Mouse (Mus musculus): ENCODE results near the gene Slc16a4. TPM values are rescaled to one million over a fixed set of nuclear protein-coding genes. Genes with fewer than 3 reads are reported as not detected.
A peak's percentile ranks its signal among the peaks of the same experiment; 100 is the strongest.

The Slc16a4 gene
- total RNA-seq (2021): 1 to 10 TPM; 1.2 to 1.4 TPM
- long read RNA-seq, experiment 1, partial matches to known transcripts: 0 of 6 reads
- long read RNA-seq, experiment 1, other reads (novel, unspliced or antisense): 5 of 6 reads
- long read RNA-seq, experiment 2, partial matches to known transcripts: 0 of 3 reads
- long read RNA-seq, experiment 2, other reads (novel, unspliced or antisense): 1 of 3 reads

DNA sequence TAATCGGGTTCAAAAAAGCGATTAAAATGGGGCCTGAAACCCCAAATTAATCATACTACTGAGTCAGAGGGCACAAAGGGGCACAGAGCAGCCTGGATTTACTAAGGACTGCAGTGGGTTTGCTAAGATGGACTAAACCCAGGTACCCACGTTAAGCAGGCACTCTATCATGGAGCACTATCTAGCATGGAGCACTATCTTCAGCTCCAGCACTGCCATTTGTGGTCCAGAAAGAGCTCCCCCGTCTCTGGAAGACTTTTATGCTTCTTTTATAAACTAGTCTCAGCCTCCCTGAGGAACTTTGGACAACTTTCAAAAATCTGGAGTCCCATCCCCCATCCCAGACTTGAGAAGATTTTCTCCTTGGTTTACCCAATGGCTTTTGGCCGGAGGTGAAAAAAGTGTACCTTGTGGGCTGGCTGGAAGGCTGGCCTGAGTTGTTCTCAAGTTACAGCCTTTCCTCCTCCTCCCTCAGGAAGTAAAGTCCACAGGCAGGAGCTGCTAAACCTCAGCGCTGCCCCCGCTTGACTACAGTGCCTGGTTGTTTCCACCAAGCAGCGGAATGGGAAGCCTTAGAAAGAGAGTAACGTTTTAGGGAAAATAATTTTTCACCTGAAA lies at the start of gene Slc16a4:
Slc16a4 (plus strand) TSS at position 467 of the 618 bp plus-strand sequence.
- Histone ChIP-seq H3K4me3 (no peak within 1 kb of the TSS; the same call in 1 of the 2 replicates), H3K27ac (peak within 1 kb of the TSS; percentile 66)
- DNase-seq (ENCODE audit: low spot score in 2 of 2): no peak
- TF ChIP-seq CTCF (conservative IDR thresholded peaks at IDR 0.05): no peak

- no peak overlapping the region for H3K4me3 ChIP-seq
- no peak overlapping the region for H3K27ac ChIP-seq
- TF ChIP-seq CTCF (conservative IDR thresholded peaks at IDR 0.05): no peak
- no peak for DNase-seq (ENCODE audit: low spot score in 2 of 2)
These were observed 49.5 kb upstream of the Slc16a4 start for GRCm38 (mm10) chr3:107241389-107242094.

- DNase-seq (ENCODE audit: low spot score in 2 of 2): no peak
- H3K4me3 ChIP-seq: no peak overlapping the region
- no peak overlapping the region for H3K27ac ChIP-seq
- TF ChIP-seq CTCF (conservative IDR thresholded peaks at IDR 0.05): no peak
These were observed 44.2 kb upstream of the Slc16a4 start for GRCm38 (mm10) chr3:107246876-107247275.

DNA sequence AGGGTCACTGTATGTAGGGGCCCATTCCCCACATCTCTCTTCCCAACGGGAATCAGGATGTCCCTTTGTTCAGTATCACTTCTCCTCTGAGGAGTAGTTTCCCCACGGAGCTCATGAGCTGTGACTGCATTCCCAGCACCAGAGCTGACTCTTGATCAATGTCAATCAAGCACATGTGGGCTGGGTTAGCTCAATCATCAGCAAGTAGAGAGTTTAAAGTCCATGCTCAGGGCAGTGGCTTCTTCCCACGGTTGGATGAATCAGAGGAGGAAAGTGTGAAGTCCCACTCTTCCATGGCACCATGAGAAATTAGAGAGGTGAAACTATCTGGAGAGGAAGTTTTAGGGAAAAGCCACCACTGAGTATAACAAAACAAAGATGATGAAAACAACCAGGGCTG lies 42.0 kb upstream of the Slc16a4 start:
- H3K27ac ChIP-seq: no peak overlapping the region
- no peak for TF ChIP-seq CTCF (conservative IDR thresholded peaks at IDR 0.05)
- H3K4me3 ChIP-seq: no peak overlapping the region
- no peak for DNase-seq (ENCODE audit: low spot score in 2 of 2)

- Histone ChIP-seq H3K4me3 (no peak overlapping the region), H3K27ac (no peak overlapping the region)
- TF ChIP-seq CTCF (conservative IDR thresholded peaks at IDR 0.05): no peak
- no peak for DNase-seq (ENCODE audit: low spot score in 2 of 2)
These were observed 40.7 kb upstream of the Slc16a4 start for GRCm38 (mm10) chr3:107250320-107250719.

GRCm38 (mm10) chr3:107252035-107252434 lies 39.0 kb upstream of the Slc16a4 start:
- Histone ChIP-seq H3K4me3 (no peak overlapping the region), H3K27ac (no peak overlapping the region)
- TF ChIP-seq CTCF (conservative IDR thresholded peaks at IDR 0.05): no peak
- DNase-seq (ENCODE audit: low spot score in 2 of 2): no peak

- no peak for DNase-seq (ENCODE audit: low spot score in 2 of 2)
- Histone ChIP-seq H3K4me3 (no peak overlapping the region), H3K27ac (no peak overlapping the region)
- no peak for TF ChIP-seq CTCF (conservative IDR thresholded peaks at IDR 0.05)
These were observed 37.1 kb upstream of the Slc16a4 start for GRCm38 (mm10) chr3:107253925-107254324.

DNA sequence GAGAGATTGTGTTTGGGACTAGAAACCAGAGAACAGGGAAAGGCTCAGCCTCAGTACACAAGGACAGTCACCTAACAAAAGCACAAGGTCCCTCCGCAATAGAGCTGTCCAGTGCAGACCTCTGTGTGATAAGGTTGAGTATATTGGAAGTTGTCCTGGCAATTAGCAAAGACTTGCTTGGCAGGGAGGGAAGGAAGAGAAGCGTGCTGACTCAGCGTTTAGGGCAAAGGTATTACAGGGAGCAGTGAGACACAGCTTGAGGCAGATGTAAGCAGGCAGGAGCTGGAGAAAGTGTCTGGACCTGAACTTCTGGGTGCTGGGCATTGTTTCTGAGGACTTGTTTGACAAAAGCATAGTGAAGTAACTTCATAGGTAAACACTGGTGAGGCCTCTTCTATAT lies 35.0 kb upstream of the Slc16a4 start:
- H3K27ac ChIP-seq: no peak overlapping the region
- no peak for DNase-seq (ENCODE audit: low spot score in 2 of 2)
- H3K4me3 ChIP-seq: no peak overlapping the region
- no peak for TF ChIP-seq CTCF (conservative IDR thresholded peaks at IDR 0.05)

GRCm38 (mm10) chr3:107256724-107257123 lies 34.3 kb upstream of the Slc16a4 start:
- H3K27ac ChIP-seq: peak overlapping the region; percentile 76; the same call in 1 of the 2 replicates
- H3K4me3 ChIP-seq: no peak overlapping the region
- TF ChIP-seq CTCF (conservative IDR thresholded peaks at IDR 0.05): no peak
- DNase-seq (ENCODE audit: low spot score in 2 of 2): no peak

- DNase-seq (ENCODE audit: low spot score in 2 of 2): peak in 1 of 2 experiments; percentile 45
- peak overlapping the region; percentile 76 for H3K27ac ChIP-seq
These were observed 33.1 kb upstream of the Slc16a4 start for GRCm38 (mm10) chr3:107257924-107258323.

GRCm38 (mm10) chr3:107260956-107261850 lies 29.8 kb upstream of the Slc16a4 start:
- H3K4me3 ChIP-seq: no peak overlapping the region
- TF ChIP-seq CTCF (conservative IDR thresholded peaks at IDR 0.05): no peak
- peak overlapping the region; percentile 86 for H3K27ac ChIP-seq
- no peak for DNase-seq (ENCODE audit: low spot score in 2 of 2)

More at GRCm38 (mm10) chr3:107257924-107258323, 33.1 kb upstream of the Slc16a4 start:
- no peak overlapping the region for H3K4me3 ChIP-seq
- no peak for TF ChIP-seq CTCF (conservative IDR thresholded peaks at IDR 0.05)

DNA sequence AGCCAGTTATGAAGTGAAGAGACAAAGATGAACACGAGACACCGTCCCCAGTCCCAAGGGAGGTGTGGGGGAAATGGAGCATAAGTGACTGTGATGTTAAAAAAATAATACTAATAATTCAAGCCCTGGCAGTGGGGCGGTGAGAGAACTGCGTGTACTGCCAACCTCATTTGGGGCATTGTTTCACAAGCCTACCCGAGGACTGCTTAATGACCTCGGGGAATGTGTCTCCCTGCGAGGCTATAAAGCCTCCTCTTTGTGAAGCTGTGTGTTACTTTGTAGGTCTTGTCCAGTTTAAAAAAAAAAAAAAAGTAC lies 29.2 kb upstream of the Slc16a4 start:
- no peak for TF ChIP-seq CTCF (conservative IDR thresholded peaks at IDR 0.05)
- no peak for DNase-seq (ENCODE audit: low spot score in 2 of 2)
- Histone ChIP-seq H3K27ac (peak overlapping the region; percentile 86), H3K4me3 (no peak overlapping the region)

All from layer of hippocampus, adult 2 months (tissue).